Mouse (Mus musculus): ENCODE measurements around the gene Olfr263. TPM values are rescaled to one million over a fixed set of nuclear protein-coding genes. Genes with fewer than 3 reads are reported as not detected.

The Olfr263 gene
- polyA plus RNA-seq, 1 experiment: not detected

GRCm38 (mm10) chr13:21168371-21169011 is 39.1 kb downstream of the Olfr263 start:
- H3K4me1 ChIP-seq (ENCODE audit: control insufficient read depth, insufficient read depth, low read length): peaks cover 3% of the 10 kb centered on the region
- H3K4me3 ChIP-seq (ENCODE audit: insufficient read depth, low read depth, low read length): peak overlapping the region; percentile 57
- under 1% methylated on average over 16 of the region's 16 CpGs for WGBS
- no peak overlapping the region for H3K27ac ChIP-seq (ENCODE audit: insufficient read depth, low read depth, low read length)
- no peak for TF ChIP-seq CTCF (IDR thresholded peaks at IDR 0.05; ENCODE audit: insufficient read depth, low read depth, low read length)
- TF ChIP-seq POLR2A (IDR thresholded peaks at IDR 0.05; ENCODE audit: insufficient read depth, low read depth, low read length): no peak

GRCm38 (mm10) chr13:21169121-21169656 is 39.8 kb downstream of the Olfr263 start:
- under 1% methylated on average over 14 of the region's 14 CpGs for WGBS
- no peak overlapping the region for H3K27ac ChIP-seq (ENCODE audit: insufficient read depth, low read depth, low read length)
- peaks cover 3% of the 10 kb centered on the region for H3K4me1 ChIP-seq (ENCODE audit: control insufficient read depth, insufficient read depth, low read length)
- TF ChIP-seq POLR2A (IDR thresholded peaks at IDR 0.05; ENCODE audit: insufficient read depth, low read depth, low read length) (no peak), CTCF (IDR thresholded peaks at IDR 0.05; ENCODE audit: insufficient read depth, low read depth, low read length) (no peak)
- H3K4me3 ChIP-seq (ENCODE audit: insufficient read depth, low read depth, low read length): no peak overlapping the region

- H3K27ac ChIP-seq (ENCODE audit: insufficient read depth, low read depth, low read length): peak overlapping the region; percentile 65
- peaks cover 3% of the 10 kb centered on the region for H3K4me1 ChIP-seq (ENCODE audit: control insufficient read depth, insufficient read depth, low read length)
- WGBS: 2% methylated on average over 39 of the region's 39 CpGs
- peak overlapping the region; percentile 50 for H3K4me3 ChIP-seq (ENCODE audit: insufficient read depth, low read depth, low read length)
- TF ChIP-seq POLR2A (IDR thresholded peaks at IDR 0.05; ENCODE audit: insufficient read depth, low read depth, low read length) (no peak), CTCF (IDR thresholded peaks at IDR 0.05; ENCODE audit: insufficient read depth, low read depth, low read length) (no peak)
Measured at GRCm38 (mm10) chr13:21169657-21170430, 40.4 kb downstream of the Olfr263 start.

GRCm38 (mm10) chr13:21170431-21171155 is 41.2 kb downstream of the Olfr263 start:
- Histone ChIP-seq H3K27ac (ENCODE audit: insufficient read depth, low read depth, low read length) (no peak overlapping the region), H3K4me1 (ENCODE audit: control insufficient read depth, insufficient read depth, low read length) (peaks cover 3% of the 10 kb centered on the region), H3K4me3 (ENCODE audit: insufficient read depth, low read depth, low read length) (peak overlapping the region; percentile 29)
- 67% methylated on average over 17 of the region's 17 CpGs for WGBS
- TF ChIP-seq CTCF (IDR thresholded peaks at IDR 0.05; ENCODE audit: insufficient read depth, low read depth, low read length): no peak
- no peak for TF ChIP-seq POLR2A (IDR thresholded peaks at IDR 0.05; ENCODE audit: insufficient read depth, low read depth, low read length)

- peak overlapping the region; percentile 29 for H3K4me3 ChIP-seq (ENCODE audit: insufficient read depth, low read depth, low read length)
- no peak overlapping the region for H3K27ac ChIP-seq (ENCODE audit: insufficient read depth, low read depth, low read length)
- 13% methylated on average over 15 of the region's 15 CpGs for WGBS
- TF ChIP-seq POLR2A (IDR thresholded peaks at IDR 0.05; ENCODE audit: insufficient read depth, low read depth, low read length) (no peak), CTCF (IDR thresholded peaks at IDR 0.05; ENCODE audit: insufficient read depth, low read depth, low read length) (no peak)
- peaks cover 3% of the 10 kb centered on the region for H3K4me1 ChIP-seq (ENCODE audit: control insufficient read depth, insufficient read depth, low read length)
Measured at GRCm38 (mm10) chr13:21171156-21171530, 41.7 kb downstream of the Olfr263 start.

GRCm38 (mm10) chr13:21171600-21172150 is 42.2 kb downstream of the Olfr263 start:
- TF ChIP-seq POLR2A (IDR thresholded peaks at IDR 0.05; ENCODE audit: insufficient read depth, low read depth, low read length) (no peak), CTCF (IDR thresholded peaks at IDR 0.05; ENCODE audit: insufficient read depth, low read depth, low read length) (no peak)
- Histone ChIP-seq H3K27ac (ENCODE audit: insufficient read depth, low read depth, low read length) (no peak overlapping the region), H3K4me3 (ENCODE audit: insufficient read depth, low read depth, low read length) (peak overlapping the region; percentile 29; the same call in 1 of the 2 replicates), H3K4me1 (ENCODE audit: control insufficient read depth, insufficient read depth, low read length) (peaks cover 3% of the 10 kb centered on the region)
- 3% methylated on average over 12 of the region's 12 CpGs for WGBS

GRCm38 (mm10) chr13:21172241-21173027 is 43.0 kb downstream of the Olfr263 start:
- no peak for TF ChIP-seq POLR2A (IDR thresholded peaks at IDR 0.05; ENCODE audit: insufficient read depth, low read depth, low read length)
- TF ChIP-seq CTCF (IDR thresholded peaks at IDR 0.05; ENCODE audit: insufficient read depth, low read depth, low read length): no peak
- Histone ChIP-seq H3K4me3 (ENCODE audit: insufficient read depth, low read depth, low read length) (peak overlapping the region; percentile 45), H3K27ac (ENCODE audit: insufficient read depth, low read depth, low read length) (no peak overlapping the region), H3K4me1 (ENCODE audit: control insufficient read depth, insufficient read depth, low read length) (peaks cover 3% of the 10 kb centered on the region)
- under 1% methylated on average over 16 of the region's 16 CpGs for WGBS

GRCm38 (mm10) chr13:21173072-21173471 is 43.6 kb downstream of the Olfr263 start:
- Histone ChIP-seq H3K4me3 (ENCODE audit: insufficient read depth, low read depth, low read length) (peak overlapping the region; percentile 45), H3K27ac (ENCODE audit: insufficient read depth, low read depth, low read length) (0 out of 2 replicates have a peak overlapping the region, but pooled peaks have one; percentile 16), H3K4me1 (ENCODE audit: control insufficient read depth, insufficient read depth, low read length) (peaks cover 3% of the 10 kb centered on the region)
- WGBS: 0% methylated on average over 11 of the region's 11 CpGs
- TF ChIP-seq POLR2A (IDR thresholded peaks at IDR 0.05; ENCODE audit: insufficient read depth, low read depth, low read length): no peak
- TF ChIP-seq CTCF (IDR thresholded peaks at IDR 0.05; ENCODE audit: insufficient read depth, low read depth, low read length): no peak
